Comparison of ENCODE assay signal across 8 mouse cellular contexts in the genomic region with DNA sequence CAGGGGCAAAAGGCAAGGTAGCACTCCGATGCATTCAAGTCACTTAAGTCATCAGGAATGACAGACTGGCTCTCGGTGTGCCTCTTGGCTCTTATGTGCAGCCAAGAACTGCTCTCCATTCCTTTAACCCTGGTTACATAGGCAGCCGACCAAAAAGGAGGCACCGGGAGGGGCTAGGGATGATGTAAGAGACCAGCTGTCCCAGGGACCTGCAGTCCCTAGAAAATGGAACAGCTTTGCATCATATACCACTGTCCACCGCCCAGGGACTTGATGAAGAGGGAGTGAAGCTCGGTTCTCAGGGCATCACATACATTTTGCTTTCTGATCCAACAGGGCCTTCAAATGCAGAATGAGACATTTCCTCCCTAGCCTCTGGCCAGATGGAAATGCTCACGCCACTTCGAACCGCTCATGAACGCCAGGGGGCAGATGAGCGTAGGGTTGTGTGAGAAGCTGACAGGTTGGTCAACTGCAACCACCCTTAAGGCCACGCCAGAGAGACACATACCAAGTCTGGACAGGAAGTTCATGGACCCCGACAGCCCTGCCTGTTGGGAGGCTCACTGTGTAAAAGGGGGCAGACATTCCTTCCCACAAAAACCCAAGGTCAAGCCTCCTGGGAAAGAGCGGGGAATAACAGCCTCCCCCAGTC. TPM values are rescaled to one million over a fixed set of nuclear protein-coding genes. Genes with fewer than 3 reads are reported as not detected.
DNase-seq lines count a peak whose midpoint lies in the region; ATAC-seq and TF ChIP-seq lines count a peak whose summit lies in the region.

No protein-coding gene starts in this region.

- TF ChIP-seq CTCF in gastrocnemius, adult 2 months (IDR thresholded peaks at IDR 0.05), result peak; percentile 86
- TF ChIP-seq CTCF in hindbrain, postnatal 0 days (IDR thresholded peaks at IDR 0.05; ENCODE audit: low read depth), result peak; percentile 82

- intact Hi-C loops in gastrocnemius, adult 2 months (cut with DNase I), result loop anchor here (1.0 kb wide), 1 partner anchor 38 kb away; a partner anchor contains a TSS
- intact Hi-C loops in left cerebral cortex, postnatal 10 days (cut with DNase I), result no loop called here

- H3K9ac ChIP-seq in hindbrain, postnatal 0 days (replicated peaks; ENCODE audit: low read length), result no peak overlapping the region

- H3K9me3 ChIP-seq in hindbrain, postnatal 0 days (ENCODE audit: low read length), result no peaks in the 10 kb centered on the region
- no peaks in the 10 kb centered on the region for H3K9me3 ChIP-seq in megakaryocyte, embryonic 14.5 days

- peak; percentile 87 for DNase-seq in ZHBTc4 (ENCODE audit: low read depth, low spot score)
- peak; percentile 43 for DNase-seq in cerebellum, adult 9-11 months
- peak; percentile 91 for DNase-seq in gastrocnemius, adult 2 months
- DNase-seq in hindbrain, postnatal 0 days (ENCODE audit: low spot score), result peak; percentile 79
- DNase-seq in left cerebral cortex, postnatal 10 days (ENCODE audit: extremely low spot score in 1 of 2, low spot score in 2 of 2), result peak; percentile 53 to 90
- DNase-seq in right cerebral cortex, adult 2 months (ENCODE audit: low spot score in 2 of 2), result peak; percentile 74 to 77
- peak; percentile 77 to 87 for DNase-seq in urinary bladder, postnatal 4 days (ENCODE audit: low spot score in 2 of 2)

- H3K36me3 ChIP-seq in hindbrain, postnatal 0 days (ENCODE audit: insufficient read depth, low read length), result peaks cover 10% of the 10 kb centered on the region; the same call in 1 of the 2 replicates
- H3K36me3 ChIP-seq in megakaryocyte, embryonic 14.5 days (replicated peaks; ENCODE audit: low read length), result no peaks in the 10 kb centered on the region

- peak; percentile 61 for ATAC-seq in hindbrain, postnatal 0 days

- no peaks in the 10 kb centered on the region for H3K27me3 ChIP-seq in hindbrain, postnatal 0 days (ENCODE audit: insufficient read depth, low read length)
- peaks cover 79% of the 10 kb centered on the region for H3K27me3 ChIP-seq in megakaryocyte, embryonic 14.5 days (replicated peaks)

- H3K4me3 ChIP-seq in gastrocnemius, adult 2 months, result peak overlapping the region; percentile 25
- H3K4me3 ChIP-seq in hindbrain, postnatal 0 days (ENCODE audit: low read length), result no peak overlapping the region
- peak overlapping the region; percentile 76 for H3K4me3 ChIP-seq in megakaryocyte, embryonic 14.5 days (replicated peaks)

- peak overlapping the region; percentile 80 for H3K27ac ChIP-seq in gastrocnemius, adult 2 months
- peak overlapping the region; percentile 32 for H3K27ac ChIP-seq in hindbrain, postnatal 0 days

- no peak overlapping the region for H3K4me2 ChIP-seq in hindbrain, postnatal 0 days (ENCODE audit: low read depth, low read length)

- WGBS in hindbrain, postnatal 0 days, result 18% methylated on average over 14 of the region's 14 CpGs

- H3K4me1 ChIP-seq in hindbrain, postnatal 0 days (ENCODE audit: insufficient read depth, low read length), result peaks cover 10% of the 10 kb centered on the region
- H3K4me1 ChIP-seq in megakaryocyte, embryonic 14.5 days, result peaks cover 15% of the 10 kb centered on the region

RNA-seq across cellular contexts. Expression of a gene that starts 25.8 kb away (rescaled TPM):
- not detected for total RNA-seq in gastrocnemius, adult 2 months (2021)
- total RNA-seq in hindbrain, postnatal 0 days (2014; rRNA removed), result 5.1 and 5.9 TPM in 2 replicates
- 1.7 and 2.0 TPM in 2 replicates for polyA plus RNA-seq in hindbrain, postnatal 0 days (2015; fragmentation: Nextera tagmentation; extraction: Ambion mirVana)
- 1 to 10 TPM; 5.9 to 6.6 TPM for total RNA-seq in left cerebral cortex, postnatal 10 days (2021)
- 0.34 and 0.56 TPM in 2 replicates for polyA plus RNA-seq in megakaryocyte, embryonic 14.5 days (2012; ENCODE audit: insufficient read depth, low replicate concordance)

RNA-seq across cellular contexts. Expression of a gene that starts 38.4 kb away (rescaled TPM):
- 1 to 10 TPM; 7.2 to 8.6 TPM for total RNA-seq in gastrocnemius, adult 2 months (2021)
- total RNA-seq in hindbrain, postnatal 0 days (2014; rRNA removed), result 33.7 and 35.0 TPM in 2 replicates
- polyA plus RNA-seq in hindbrain, postnatal 0 days (2015; fragmentation: Nextera tagmentation; extraction: Ambion mirVana), result 9.0 and 10.9 TPM in 2 replicates
- 10 to 100 TPM; 65.9 to 68.7 TPM for total RNA-seq in left cerebral cortex, postnatal 10 days (2021)
- polyA plus RNA-seq in megakaryocyte, embryonic 14.5 days (2012; ENCODE audit: insufficient read depth, low replicate concordance), result 0.29 and 1.1 TPM in 2 replicates
